Mouse (Mus musculus) CH12.LX (cell line): ENCODE data around the gene Hils1. TPM values are rescaled to one million over a fixed set of nuclear protein-coding genes. Genes with fewer than 3 reads are reported as not detected.

Source experiments
- DNase-seq: peaks from one replicate; pipeline ENCODE4 v3.0.0-alpha.2; 2013; ENCODE audit errors: extremely low read depth
- H3K27ac ChIP-seq: 2 replicates; pipeline ENCODE4 v1.5.1; 2012; ENCODE audit warnings: low read depth, mild to moderate bottlenecking, control low read depth, moderate library complexity; ENCODE audit not compliant: insufficient read depth
- H3K27me3 ChIP-seq: replicated peaks from 2 replicates; pipeline ENCODE3; 2012; ENCODE audit warnings: inconsistent platforms
- H3K36me3 ChIP-seq, 2 experiments: replicated peaks in 1 of 2; 2 replicates each; pipeline versions ENCODE3 to v1.6.1; 2012; ENCODE audit warnings: inconsistent platforms in 1 of 2, low read length in 1 of 2, mild to moderate bottlenecking in 1 of 2, mixed read lengths in 1 of 2, moderate library complexity in 1 of 2; ENCODE audit not compliant: control insufficient read depth in 1 of 2, insufficient read depth in 1 of 2
- H3K4me1 ChIP-seq, 2 experiments: 2 replicates each; pipeline ENCODE4 v1.6.1; 2012; ENCODE audit warnings: inconsistent platforms in 1 of 2, moderate library complexity in 1 of 2; ENCODE audit not compliant: insufficient read depth in 2 of 2, control insufficient read depth in 1 of 2
- H3K4me2 ChIP-seq: 2 replicates; pipeline ENCODE4 v1.6.1; 2012; ENCODE audit warnings: low read depth, mild to moderate bottlenecking, control low read depth; ENCODE audit not compliant: poor library complexity, insufficient read depth, severe bottlenecking
- H3K4me3 ChIP-seq, 3 experiments: fragments of 150-350 bp in 1 of 3; sonication (generic) in 1 of 3; replicated peaks in 1 of 3; 2 replicates each; pipeline versions ENCODE3 to v1.5.1; 2011 to 2012; ENCODE audit warnings: low read depth in 2 of 3, low read length in 2 of 3, mild to moderate bottlenecking in 2 of 3, moderate library complexity in 2 of 3, control low read depth in 1 of 3, improper control_type of control experiment in 1 of 3, inconsistent platforms in 1 of 3, mixed read lengths in 1 of 3; ENCODE audit not compliant: poor library complexity in 1 of 3
- H3K79me2 ChIP-seq: replicated peaks from 2 replicates; pipeline ENCODE4 v1.6.1; 2012; ENCODE audit warnings: mild to moderate bottlenecking, moderate library complexity; ENCODE audit not compliant: control insufficient read depth, poor library complexity, insufficient read depth, severe bottlenecking; ENCODE audit errors: extremely low read depth
- H3K9ac ChIP-seq: 2 replicates; pipeline ENCODE4 v1.6.1; 2012; ENCODE audit warnings: low read depth, mild to moderate bottlenecking, control low read depth, moderate library complexity; ENCODE audit not compliant: insufficient read depth
- H3K9me3 ChIP-seq: replicated peaks from 2 replicates; pipeline ENCODE3; 2012; ENCODE audit warnings: low read length, inconsistent platforms, mixed read lengths
- BHLHE40 ChIP-seq: IDR thresholded peaks from 2 replicates; pipeline ENCODE4 v1.6.1; 2011; ENCODE audit warnings: mild to moderate bottlenecking, low read depth, low read length, improper control_type of control experiment
- CHD1 ChIP-seq: IDR thresholded peaks from 2 replicates; pipeline ENCODE4 v1.6.1; 2012; ENCODE audit warnings: low read depth, low read length, improper control_type of control experiment, inconsistent platforms
- ETS1 ChIP-seq: conservative IDR thresholded peaks from 2 replicates; pipeline ENCODE4 v1.6.1; 2012; ENCODE audit warnings: low read depth, mild to moderate bottlenecking, inconsistent platforms, low read length, improper control_type of control experiment, moderate library complexity
- IRF4 ChIP-seq: IDR thresholded peaks from 2 replicates; pipeline ENCODE4 v1.6.1; 2014; ENCODE audit warnings: low read depth, mild to moderate bottlenecking, inconsistent platforms, low read length, improper control_type of control experiment
- JUND ChIP-seq: conservative IDR thresholded peaks from 2 replicates; pipeline ENCODE4 v1.6.1; 2011; ENCODE audit warnings: low read depth, low read length, improper control_type of control experiment
- KAT2A ChIP-seq: IDR thresholded peaks from 2 replicates; pipeline ENCODE4 v1.6.1; 2012; ENCODE audit warnings: low read length, improper control_type of control experiment, inconsistent platforms; ENCODE audit not compliant: insufficient replicate concordance
- MAFK ChIP-seq: IDR thresholded peaks from 2 replicates; pipeline ENCODE4 v1.6.1; 2011; ENCODE audit warnings: low read length, improper control_type of control experiment; ENCODE audit not compliant: insufficient replicate concordance
- MAX ChIP-seq: IDR thresholded peaks from 2 replicates; pipeline ENCODE4 v1.6.1; 2011; ENCODE audit warnings: low read length, improper control_type of control experiment
- MAZ ChIP-seq: IDR thresholded peaks from 2 replicates; pipeline ENCODE4 v1.6.1; 2012; ENCODE audit warnings: low read depth, mild to moderate bottlenecking, inconsistent platforms, low read length, improper control_type of control experiment, moderate library complexity
- MEF2A ChIP-seq: IDR thresholded peaks from 2 replicates; pipeline ENCODE4 v1.6.1; 2014; ENCODE audit warnings: low read depth, mild to moderate bottlenecking, inconsistent platforms, low read length, improper control_type of control experiment, borderline replicate concordance
- MYC ChIP-seq: IDR thresholded peaks from 2 replicates; pipeline ENCODE4 v1.6.1; 2011; ENCODE audit warnings: low read depth, mild to moderate bottlenecking, improper control_type of control experiment, low read length
- NRF1 ChIP-seq: IDR thresholded peaks from 2 replicates; pipeline ENCODE4 v1.6.1; 2014; ENCODE audit warnings: low read depth, mild to moderate bottlenecking, inconsistent platforms, low read length, improper control_type of control experiment, moderate library complexity
- POLR2AphosphoS2 ChIP-seq: IDR thresholded peaks from 2 replicates; pipeline ENCODE4 v1.6.1; 2011; ENCODE audit warnings: low read depth, low read length, improper control_type of control experiment
- USF2 ChIP-seq: conservative IDR thresholded peaks from 2 replicates; pipeline ENCODE4 v1.6.1; 2011; ENCODE audit warnings: low read depth, low read length, improper control_type of control experiment
- ZKSCAN1 ChIP-seq: IDR thresholded peaks from 2 replicates; pipeline ENCODE4 v1.6.1; 2012; ENCODE audit warnings: low read depth, inconsistent platforms, low read length, improper control_type of control experiment, borderline replicate concordance
- dilution Hi-C: fragments of 300-500 bp; cut with MboI; formaldehyde crosslinking; loops from 2 replicates; pipeline ENCODE4 v1.14.3; 2020; ENCODE audit warnings: low sequenced_read_pairs; ENCODE audit not compliant: extremely low pct_unique_long_range_greater_than_20kb, extremely low pct_ligation_motif_present
- in situ Hi-C: fragments of 300-500 bp; cut with MboI; formaldehyde crosslinking; loops from 3 replicates; pipeline ENCODE4 v1.14.3; 2019; ENCODE audit warnings: low sequenced_read_pairs, low pct_ligation_motif_present, low pct_unique_long_range_greater_than_20kb, mixed read lengths
- polyA plus RNA-seq: library from polyadenylated mRNA; unstranded; fragments of >175 nt; gene quantifications from 2 replicates; pipeline ENCODE4 v1.2.1, GENCODE M21; 2012; ENCODE audit warnings: low read depth; ENCODE audit not compliant: insufficient read length
- total RNA-seq, 2 experiments: library from RNA; depleted of rRNA; stranded (reverse); fragments of 300-350 nt in 1 of 2; fragments of >200 nt in 1 of 2; gene quantifications; 2 replicates each; pipeline ENCODE4 v1.2.3; 2012 to 2014

Gene Hils1
- total and polyA plus RNA-seq, 3 experiments: not detected

DNA sequence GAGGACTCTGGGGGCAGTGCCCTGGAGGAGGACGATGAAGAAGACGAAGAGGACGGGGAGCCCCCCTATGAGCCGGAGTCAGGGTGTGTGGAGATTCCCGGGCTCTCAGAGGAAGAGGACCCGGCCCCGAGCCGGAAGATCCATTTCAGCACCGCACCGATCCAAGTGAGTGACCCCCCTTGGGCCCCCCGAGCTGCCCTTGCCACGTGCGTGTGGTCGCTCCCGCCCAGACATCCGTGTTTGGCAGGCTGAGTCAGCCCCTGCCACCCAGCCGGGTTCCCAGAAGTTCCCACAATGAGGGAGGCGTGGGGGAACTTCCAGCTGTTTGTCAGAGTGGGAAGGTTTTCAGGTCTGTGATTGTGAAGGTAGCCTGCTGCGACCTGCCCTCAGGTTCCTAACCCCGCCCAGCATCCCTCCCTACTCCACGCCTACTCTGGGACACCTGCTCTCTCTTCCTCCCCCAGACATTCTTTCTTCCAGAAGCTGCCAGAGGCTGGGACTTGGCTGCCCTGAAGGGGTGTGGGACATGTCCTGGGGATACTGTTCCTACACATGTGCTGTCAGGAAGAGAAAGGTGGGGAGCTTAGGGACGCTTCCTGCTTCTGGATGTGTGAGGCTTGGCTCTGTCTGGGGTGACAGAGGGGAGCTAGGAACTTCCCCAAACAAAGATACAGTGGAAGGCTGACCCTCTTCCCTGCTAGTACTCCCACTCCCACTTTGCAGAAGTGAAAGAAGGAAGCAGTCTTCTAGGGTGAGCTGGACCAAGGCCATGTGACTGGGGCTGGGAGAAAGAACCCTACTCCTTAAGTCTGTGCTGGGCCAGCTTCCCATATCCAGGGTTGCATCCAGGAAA, 25.6 kb downstream of the Hils1 start (continued):
- peak; percentile 41; the same call in 1 of the 2 replicates for TF ChIP-seq MAX
- no peak for TF ChIP-seq MAFK
- peak; percentile 16; the same call in 1 of the 2 replicates for TF ChIP-seq BHLHE40
- TF ChIP-seq POLR2AphosphoS2: no peak
- TF ChIP-seq IRF4: peak; percentile 80
- TF ChIP-seq, all 38 proteins: peak for 11

DNA sequence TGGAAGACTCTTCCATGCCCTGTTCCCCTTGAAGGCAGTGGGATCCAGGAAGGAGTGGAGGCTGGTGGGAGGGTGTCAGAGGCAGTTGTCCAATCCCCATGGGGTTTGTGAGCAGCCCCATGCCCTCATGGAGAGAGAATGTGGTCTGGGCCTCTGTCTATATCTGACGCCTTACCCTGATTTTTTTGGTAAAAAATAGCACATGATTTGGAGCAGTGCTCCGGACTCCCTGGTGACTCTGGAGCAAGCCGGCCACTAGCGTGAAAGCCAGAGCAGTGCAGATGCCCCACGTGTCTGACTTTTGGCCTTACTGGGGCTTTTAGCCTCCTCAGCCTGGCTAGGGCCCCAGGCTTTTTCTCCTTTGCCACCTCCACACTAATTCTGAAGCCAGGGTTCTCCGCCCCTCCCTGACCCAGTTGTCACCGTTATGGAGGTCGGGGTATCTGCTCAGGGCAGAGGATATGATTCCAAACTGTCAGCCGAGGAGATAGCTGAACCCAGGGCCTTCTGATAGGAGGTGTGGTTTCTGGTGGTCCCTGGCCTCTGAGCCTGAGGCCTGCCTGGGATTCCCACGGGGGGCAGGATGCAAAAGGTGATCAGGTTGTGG, 26.9 kb downstream of the Hils1 start:
- no peaks in the 10 kb centered on the region for H3K9me3 ChIP-seq
- H3K79me2 ChIP-seq: 0 out of 2 replicates have a peak, but pooled peaks cover 3% of the 10 kb centered on the region
- DNase-seq: no peak
- no peak for TF ChIP-seq KAT2A
- no peak for TF ChIP-seq CHD1
- TF ChIP-seq ETS1: no peak
- no peak for TF ChIP-seq MEF2A
- TF ChIP-seq MAZ: no peak
- TF ChIP-seq JUND: no peak
- TF ChIP-seq ZKSCAN1: no peak
- no peak for TF ChIP-seq MYC
- TF ChIP-seq NRF1: no peak
- TF ChIP-seq USF2: no peak
- H3K36me3 ChIP-seq: peaks cover 18 to 49% of the 10 kb centered on the region in 2 experiments
- H3K4me1 ChIP-seq: peaks cover 25 to 50% of the 10 kb centered on the region in 2 experiments
- dilution Hi-C loops (no loop called here), in situ Hi-C loops (no loop called here)
- H3K27ac ChIP-seq: no peak overlapping the region
- no peaks in the 10 kb centered on the region for H3K27me3 ChIP-seq
- H3K4me2 ChIP-seq: no peak overlapping the region
- no peak overlapping the region for H3K9ac ChIP-seq
- H3K4me3 ChIP-seq: no peak overlapping the region
